Mouse (Mus musculus): ENCODE data around the gene Nedd9.
"Not testable (repeated sequence)": the region's sequence is repeated elsewhere in the genome, so short reads cannot be mapped to it uniquely, and the experiment has no call there.

Gene Nedd9

DNA sequence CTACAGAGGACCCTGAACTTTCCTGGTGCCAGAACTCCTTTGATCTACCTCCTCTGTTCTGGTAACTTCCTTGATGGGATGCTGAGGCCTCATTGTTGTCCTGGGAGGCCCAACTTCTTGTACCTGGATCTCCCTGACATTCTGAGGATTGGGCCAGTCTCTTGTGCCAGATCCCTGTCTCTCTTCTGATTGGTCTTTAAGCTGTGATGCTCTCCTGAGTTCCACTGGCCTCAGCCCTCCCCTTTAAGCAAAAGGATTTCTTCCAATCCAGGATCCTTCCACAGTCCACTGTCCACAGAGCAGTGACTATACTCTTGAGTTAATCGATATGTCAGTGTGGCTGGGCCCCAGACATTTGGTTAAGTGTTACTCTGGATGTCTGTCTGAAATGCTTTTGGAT lies 112.3 kb downstream of the Nedd9 start:
- no peak for DNase-seq (ENCODE audit: low spot score in 2 of 2)

DNA sequence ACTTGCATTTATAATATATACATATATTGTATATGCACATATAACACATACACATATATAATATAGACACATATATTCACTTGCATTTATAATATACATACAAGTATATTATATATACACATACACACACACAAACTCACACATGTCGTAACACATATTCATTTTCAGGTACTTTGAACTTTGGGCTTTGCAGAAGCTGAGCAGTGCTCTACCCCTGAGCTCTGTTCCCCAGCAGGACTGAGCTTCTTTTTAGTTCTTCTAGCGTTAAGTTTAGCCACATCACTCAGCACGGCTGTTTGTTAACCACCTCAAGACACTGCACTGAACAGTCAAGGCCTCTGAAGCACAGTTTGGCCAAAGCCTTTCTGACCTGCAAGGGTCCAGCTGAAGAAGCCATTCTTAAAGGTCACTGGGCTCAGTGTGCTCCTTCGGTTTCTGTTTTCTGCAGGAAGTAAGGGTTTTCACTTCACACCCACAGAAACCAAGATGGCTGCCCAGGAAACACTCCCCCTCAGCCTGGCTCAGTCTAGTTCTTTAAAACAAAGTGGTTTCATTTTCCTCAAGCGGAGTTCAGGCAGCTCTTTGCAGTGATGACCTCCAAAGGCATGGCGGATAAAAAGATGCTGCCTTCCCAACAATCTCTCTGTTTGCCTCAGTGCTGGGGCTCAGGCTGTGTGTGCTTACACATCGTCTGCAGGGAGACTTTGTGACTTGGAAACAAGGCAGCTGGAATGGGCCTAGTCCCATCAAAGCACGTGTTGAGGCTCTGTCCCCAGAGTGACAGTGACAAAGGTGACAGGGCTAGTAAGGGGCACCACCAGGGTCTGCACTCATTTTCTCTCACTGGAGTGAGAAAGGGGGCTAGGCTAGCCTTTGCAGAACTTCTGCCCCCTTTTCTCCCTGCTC lies 114.4 kb downstream of the Nedd9 start:
- DNase-seq (ENCODE audit: low spot score in 2 of 2) = no peak

DNA sequence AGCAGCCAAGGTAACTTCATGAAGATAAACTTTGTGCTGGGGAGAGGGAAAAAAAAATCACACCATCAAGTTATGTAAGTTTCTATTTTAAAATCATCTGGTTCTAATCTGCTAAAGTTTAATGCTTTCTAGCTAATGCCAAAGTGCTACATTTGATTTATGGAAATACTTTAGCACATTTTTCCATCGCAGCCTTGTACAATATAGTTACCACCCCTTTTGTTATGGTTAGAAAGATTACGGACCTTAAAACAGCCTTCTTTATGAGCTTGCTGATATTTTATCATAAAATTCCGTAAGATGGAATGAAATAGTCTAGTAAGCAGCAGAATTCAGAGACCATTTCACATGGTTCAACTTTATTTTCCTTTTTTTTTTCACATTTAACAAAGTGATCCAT lies 115.6 kb downstream of the Nedd9 start:
- DNase-seq (ENCODE audit: low spot score in 2 of 2) = no peak

DNA sequence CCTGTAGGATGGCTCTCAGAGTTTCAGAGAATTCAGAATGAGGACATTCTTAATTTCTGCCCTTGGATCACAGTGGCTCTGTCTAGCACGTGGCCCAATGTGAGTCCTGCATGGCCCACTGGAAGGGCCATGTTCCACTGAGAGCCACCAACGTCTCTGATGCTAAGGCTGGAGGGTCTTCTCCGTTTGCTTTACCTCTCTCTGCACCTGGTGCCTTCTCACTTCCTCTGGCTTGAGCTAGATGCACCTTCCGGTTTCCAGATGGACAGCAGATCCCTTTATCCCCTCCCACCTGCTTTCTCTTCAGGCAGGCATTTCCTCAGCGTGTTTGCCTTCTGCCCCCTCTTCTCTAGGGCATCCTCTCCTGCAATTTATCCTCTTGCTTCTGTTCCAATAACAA lies 118.5 kb downstream of the Nedd9 start:
- DNase-seq (ENCODE audit: low spot score in 2 of 2) = no peak

DNA sequence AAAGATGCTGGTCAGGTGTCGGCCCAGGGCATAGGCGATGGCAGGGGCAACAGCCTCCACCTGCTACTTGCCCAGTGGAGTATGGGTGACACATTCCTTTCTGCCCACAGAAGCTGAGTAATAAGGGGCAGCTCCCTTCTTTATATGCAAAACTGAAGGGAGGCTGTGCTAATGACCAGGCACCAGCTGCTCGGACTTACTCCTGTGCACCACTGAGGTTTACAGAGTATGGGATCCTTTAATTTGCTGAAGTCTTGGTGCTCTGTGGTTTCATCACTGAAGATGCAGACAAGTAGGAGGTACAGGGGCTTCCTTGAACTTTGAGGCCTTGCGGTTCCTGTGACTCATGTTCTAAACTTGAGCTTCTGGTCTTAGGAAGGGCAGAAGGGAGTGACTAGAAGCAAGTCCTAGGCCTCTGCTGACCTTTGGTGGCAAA lies 120.0 kb downstream of the Nedd9 start:
- no peak for DNase-seq (ENCODE audit: low spot score in 2 of 2)

DNA sequence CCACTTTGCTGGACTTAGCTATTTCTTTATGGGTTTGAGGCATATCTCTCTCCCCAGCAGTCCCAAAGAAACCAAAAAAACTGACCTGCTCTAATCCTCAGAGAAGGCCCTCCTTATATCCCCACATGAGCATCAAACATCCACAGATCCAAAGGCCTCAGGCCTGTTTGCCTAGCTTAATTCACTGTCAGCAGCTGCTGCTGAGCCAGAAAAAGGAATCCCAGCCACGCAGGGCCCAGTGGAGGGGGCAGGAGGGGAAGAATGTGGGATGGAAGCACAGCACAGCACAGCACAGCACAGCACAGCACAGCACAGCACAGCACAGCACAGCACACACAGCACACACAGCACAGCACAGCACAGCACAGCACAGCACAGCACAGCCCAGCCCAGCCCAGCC lies 120.6 kb downstream of the Nedd9 start:
- not testable (repeated sequence) for DNase-seq (ENCODE audit: low spot score in 2 of 2)

DNA sequence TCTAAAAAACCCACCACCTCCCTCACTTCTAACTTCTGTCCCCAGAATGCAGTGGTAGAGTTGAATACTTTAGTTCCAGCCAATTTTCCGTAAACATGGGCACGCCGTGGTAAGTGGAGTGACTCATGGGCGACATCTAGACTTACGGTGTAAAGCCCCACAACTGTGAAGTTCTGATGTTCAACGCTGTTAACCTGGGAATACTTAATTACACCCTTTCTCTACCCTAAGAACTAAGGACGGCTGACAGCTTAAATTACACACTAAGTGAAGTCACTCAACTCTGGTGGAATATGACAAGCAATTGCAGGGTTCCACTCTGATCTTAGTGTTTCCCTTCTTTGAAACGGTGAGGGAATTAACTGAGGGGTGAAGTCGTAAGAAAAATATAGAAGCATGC lies 122.9 kb downstream of the Nedd9 start:
- DNase-seq (ENCODE audit: low spot score in 2 of 2) = no peak

DNA sequence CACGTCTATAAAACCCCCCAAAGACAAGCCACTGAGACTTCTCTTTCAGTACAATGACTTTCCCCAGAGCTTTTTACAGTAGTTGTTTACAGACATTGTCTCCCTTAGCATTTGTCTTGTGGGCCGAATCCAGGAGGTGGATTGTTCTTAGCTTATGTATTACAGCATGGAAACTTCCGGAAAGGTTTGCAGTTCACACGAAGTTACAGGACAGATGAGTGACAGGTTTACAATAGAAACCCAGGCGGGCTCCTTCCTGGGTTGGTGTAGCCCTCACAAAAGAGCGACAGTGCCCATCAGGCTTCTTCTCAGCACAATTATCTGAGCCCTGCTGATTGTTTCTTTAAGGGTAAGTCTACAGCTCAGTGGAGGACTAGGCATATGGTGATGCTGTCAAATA lies 124.3 kb downstream of the Nedd9 start:
- DNase-seq (ENCODE audit: low spot score in 2 of 2) = no peak

DNA sequence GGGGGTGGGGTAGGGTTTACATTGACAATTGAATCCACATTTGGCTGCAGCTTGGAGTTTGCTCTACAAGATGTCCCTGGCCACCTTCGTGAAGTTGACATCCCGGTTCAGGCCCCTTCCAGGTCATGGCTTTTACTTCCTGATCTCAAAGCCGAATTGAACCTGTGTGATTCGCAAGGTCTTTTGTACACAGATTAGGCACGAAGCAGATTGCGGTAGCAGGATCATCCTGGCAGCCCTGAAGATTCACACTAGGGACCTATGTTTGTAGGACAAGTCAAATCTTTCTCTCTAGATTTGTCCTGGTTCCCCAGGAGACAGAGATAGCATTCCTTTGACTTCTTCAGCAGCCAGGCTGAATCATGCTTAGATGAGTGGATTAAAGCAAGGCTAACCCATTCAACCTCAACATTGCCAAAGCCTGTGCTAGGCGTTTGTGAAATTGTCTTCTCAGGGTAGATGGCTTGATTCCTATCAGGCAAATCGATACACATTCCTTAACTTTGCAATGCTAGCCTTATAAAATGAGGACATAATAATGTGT lies 126.8 kb downstream of the Nedd9 start:
- no peak for DNase-seq (ENCODE audit: low spot score in 2 of 2)

DNA sequence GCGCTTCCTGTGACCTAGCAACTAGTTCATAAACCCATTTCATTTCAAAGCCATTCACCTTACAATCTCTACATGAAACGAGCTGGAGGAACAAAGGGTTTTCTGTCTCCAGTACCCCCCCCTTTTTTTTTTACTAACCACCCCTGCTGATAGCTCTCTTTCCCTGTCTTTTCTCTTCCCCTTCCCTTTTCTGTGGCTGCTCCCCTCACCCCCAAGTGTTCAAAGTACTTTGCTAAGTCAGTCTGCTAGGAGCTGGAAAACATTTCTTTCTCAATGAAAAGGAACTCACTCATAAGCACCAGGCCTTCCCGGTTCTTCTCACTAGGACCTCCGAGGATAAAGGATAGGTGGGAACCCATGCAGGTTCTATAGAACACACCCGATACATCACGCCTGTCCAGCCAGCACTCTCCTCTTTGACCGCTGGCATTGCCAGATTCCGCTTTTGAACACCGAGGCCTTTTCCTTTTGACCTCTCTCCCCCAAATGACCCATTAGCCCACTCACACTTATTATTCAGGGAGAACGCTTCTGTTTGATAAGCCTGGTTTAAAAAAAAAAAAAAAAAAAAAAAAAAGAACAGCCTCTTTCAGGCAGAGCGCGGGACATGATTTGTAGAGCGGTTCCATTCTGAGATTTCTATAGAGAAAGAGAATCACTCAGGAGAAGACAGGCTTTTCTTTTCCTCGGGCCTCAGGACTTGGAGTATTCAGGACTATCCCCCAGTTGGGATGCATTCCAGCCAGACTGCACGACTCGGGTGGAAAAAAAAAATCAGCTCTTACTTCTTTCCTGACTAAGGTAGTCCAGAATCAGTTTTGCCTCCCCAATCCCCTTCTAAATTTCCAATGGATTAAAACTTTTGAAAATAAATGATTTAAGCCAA lies 127.6 kb downstream of the Nedd9 start:
- DNase-seq (ENCODE audit: low spot score in 2 of 2) = no peak

DNA sequence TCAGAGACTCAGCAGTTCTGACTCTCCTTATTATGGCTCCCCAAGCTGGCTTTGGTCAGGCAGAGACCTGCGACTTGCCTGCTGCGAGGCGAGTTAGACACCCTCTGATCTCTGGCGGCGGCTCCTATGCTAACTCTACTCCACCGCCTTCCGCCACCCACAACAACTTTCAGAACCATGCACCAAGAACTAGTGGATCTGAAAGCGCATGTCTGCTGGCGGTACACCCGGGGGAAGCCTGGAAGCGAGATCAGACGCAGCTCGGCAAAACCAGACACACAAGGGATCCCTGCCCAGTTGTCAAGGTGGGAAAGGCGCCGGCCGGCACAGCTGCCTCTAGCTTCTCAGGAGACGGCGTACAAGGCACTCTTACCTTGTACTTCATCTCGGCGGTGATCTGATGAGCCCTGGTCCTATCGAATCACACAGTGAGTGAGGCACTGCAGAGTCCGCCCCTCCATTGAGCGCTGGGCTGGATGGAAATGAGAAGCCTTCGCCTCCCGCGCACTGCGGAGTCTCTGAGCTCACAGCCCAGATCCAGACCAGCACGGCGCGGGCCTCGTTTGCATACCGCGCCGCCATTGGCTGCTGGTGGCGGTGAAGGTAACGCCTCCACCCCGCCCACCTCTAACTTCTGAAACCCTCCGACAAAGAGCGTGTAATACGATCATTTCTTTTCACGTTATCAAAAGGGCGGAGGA lies 128.5 kb downstream of the Nedd9 start:
- DNase-seq (ENCODE audit: low spot score in 2 of 2) = peak; percentile 92 to 94

DNA sequence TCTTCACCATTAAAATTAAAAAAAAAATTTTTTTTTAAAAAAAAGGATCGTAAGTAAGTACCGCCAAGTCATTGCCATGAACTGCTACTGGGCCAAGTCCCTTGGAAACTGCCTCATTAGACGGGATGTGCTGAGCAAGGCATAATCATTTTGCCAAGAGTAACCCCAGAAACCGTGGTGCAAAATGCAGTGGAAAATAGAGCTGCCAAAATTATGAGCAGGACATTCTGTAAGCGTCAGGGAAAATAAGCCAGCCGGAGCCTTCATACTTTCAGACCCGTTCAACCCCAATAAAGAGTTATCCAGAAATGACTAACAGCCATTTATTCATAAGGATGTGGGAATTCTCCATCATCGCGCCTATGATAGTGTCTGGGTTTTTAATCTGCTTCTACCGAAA lies 129.2 kb downstream of the Nedd9 start:
- no peak for DNase-seq (ENCODE audit: low spot score in 2 of 2)

DNA sequence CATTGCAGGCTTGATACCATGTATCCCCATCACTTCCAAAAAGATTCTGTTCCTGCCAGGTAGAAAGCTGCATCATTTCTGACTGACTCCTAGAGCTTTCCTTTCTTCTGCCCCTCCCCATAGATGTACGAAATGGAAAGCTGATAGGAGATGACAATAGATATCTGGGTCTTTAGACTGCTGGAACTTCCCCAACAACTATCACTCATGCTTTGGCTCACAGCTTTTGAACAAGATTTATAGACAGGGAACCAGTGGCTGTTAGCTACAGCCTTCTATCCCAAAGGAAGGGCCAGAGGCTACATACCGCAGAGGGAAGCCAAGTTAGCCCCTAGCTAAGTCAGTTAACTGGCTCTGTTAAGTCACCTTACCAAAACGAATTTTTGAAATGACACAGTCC lies 129.6 kb downstream of the Nedd9 start:
- DNase-seq (ENCODE audit: low spot score in 2 of 2) = no peak

DNA sequence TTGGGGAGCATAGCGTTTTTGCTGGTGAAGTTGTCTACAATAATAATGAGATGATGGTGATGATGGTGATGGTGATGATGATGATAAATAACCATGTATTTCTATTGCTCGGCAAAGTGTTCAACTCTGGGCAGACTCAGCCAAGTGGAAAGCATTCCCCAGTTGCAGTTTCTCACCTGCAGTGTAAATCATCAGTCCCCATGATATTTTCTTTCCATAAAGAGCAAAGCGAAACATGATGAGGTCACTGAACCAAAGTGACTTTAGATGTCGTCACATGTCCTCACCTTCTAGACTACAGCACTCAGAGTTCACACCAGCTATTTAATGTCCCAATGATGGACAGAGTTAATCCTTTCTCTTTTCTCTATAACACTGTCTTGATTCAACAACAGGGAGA lies 130.0 kb downstream of the Nedd9 start:
- DNase-seq (ENCODE audit: low spot score in 2 of 2) = no peak

DNA sequence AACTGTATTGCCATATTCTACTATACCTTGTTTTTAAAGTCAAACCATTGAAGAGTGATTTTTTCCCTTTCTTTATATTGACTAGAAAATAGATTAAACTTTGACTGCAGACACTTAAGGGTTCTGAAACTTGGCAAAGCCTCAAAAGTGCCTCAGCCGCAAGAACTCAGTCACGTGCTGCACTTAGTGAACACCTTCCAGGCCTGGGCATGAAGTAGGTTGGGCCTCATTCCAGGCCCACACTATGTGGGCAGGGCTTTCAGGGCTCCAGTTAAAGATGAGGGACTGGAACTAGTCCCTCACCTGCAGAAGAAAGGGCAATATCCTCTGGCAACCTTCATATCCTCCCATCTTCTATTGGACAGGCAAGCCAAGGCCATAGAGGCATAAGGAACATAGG lies 131.6 kb downstream of the Nedd9 start:
- DNase-seq (ENCODE audit: low spot score in 2 of 2) = peak in 1 of 2 experiments; percentile 29

DNA sequence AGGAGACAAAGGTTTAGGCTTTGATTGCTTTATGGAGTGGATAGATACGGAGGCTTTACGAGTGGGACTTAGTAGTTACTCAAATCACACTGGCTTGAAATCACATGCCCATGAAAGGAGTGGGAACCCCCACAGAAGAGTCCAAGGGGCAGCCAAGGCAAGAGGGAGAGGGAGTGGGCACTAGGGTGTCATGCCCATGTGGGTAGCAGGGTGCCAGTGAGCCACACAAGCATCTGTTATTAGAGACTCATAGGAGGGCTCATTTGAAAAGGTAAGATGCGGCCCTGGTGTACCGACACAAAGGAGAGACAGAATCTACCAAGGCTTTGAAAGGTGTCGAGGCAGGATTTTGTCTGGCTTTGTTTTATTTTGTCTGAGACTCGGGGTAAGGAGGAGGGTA lies 132.6 kb downstream of the Nedd9 start:
- DNase-seq (ENCODE audit: low spot score in 2 of 2) = no peak

DNA sequence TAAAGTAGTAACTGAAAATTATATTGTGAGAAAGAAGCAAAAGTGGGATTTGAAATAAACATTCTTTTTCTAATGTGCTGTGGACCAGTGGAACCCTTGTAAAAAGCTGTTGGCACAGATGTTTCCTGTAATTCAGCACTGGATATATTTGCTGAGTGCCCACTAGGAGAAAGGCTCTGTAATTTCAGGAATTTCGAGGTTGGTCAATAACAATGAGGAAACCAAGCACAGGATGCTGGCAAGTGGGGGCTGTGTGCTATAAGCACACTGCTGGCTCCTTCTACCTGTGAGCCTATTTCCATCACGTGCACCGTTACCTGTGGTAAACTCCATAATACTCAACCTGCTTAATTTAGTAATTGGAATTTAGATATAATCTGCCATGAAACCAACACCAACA lies 133.5 kb downstream of the Nedd9 start:
- no peak for DNase-seq (ENCODE audit: low spot score in 2 of 2)

DNA sequence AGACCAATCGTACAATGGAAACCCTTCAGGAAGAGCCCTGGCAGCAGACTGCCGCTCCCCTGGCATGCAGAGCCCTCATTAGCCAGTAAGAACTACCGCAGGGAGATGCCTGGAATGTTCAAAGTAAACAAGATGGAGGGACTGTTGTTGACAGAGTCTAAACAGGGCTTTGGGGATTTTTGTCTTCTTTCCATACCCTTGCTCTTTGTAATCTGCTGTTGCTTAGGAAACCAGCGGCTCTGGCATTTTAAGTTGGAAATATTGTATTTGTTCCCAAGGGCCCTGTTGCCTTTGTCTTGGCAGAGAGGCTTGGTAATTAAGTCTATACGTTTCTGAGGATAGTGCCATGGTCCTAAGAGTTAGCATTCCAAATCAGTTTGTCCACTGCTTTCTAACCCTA lies 134.8 kb downstream of the Nedd9 start:
- DNase-seq (ENCODE audit: low spot score in 2 of 2) = no peak

DNA sequence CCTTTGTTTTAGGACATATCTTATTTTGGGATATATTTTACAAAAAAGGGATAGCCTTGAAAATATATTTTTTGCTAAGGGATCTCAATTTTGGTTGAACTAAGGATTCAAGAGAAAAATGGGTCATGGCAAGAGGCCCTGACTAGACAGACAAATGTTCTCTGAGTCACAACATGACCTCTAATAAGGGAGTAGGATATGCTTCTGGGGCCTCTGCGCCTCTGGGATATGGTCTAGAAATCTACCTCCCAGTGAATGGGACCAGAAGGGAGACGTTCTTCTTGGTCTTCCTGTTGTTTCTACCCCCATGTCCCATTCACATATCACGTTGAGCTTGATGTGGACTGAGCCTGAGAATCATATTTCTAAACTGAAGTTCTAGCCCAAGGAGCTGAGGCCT lies 136.6 kb downstream of the Nedd9 start:
- DNase-seq (ENCODE audit: low spot score in 2 of 2) = no peak

DNA sequence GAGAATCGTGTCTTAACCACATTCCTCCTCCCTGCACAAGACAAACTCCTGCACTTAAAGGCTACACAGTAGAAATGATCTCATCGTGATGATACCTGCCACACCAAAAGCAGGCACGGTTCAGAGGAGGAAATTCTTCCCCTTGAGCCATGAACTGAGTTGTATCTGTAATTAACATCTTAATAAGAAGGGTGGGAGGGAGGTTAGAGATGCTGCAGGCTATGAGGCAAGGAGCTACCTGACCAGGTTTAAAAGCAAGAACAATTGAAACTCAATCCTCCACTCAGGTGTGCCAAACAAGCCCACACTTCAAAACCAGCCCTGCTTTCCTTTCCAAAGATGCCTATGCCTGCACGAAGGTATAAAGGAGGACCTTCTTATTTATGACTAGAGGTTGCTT lies 137.4 kb downstream of the Nedd9 start:
- no peak for DNase-seq (ENCODE audit: low spot score in 2 of 2)

DNA sequence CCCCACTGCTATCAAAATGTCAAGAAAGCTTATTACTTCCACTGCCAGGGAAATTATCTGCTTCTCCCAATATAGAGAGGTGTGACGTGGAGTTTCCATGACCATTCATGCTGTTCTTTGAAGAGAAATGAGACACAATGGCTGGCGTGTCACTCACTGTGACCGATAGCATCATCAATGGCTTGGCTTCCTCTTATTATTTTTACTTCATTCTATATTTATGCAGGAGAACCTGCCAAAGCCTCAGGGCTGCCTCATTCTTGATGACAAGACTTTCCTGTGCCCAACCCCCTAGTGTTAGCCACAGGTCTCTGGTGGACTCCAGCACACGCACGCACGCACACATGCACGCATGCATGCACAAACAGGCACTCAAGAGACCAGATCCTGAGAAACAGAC lies 141.4 kb downstream of the Nedd9 start:
- DNase-seq (ENCODE audit: low spot score in 2 of 2) = no peak

DNA sequence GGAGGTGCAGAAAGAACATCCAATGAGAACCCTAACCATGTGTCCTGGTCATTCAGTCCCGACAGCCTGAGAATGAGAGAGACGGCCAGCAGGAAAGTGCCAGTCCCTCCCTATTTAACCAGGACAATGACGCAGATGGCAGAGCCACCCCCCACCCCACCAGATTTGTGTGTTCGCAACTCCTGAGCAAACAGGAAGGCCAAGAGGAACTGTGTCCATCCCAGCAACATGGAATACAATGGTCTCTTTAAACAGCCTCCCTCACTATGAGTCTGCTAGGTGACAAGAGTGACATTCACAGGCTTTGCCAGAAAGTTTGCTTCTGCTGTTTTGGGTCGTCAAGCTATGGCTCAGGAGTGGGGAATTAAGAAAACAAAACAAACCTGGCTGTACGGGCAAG lies 141.9 kb downstream of the Nedd9 start:
- DNase-seq (ENCODE audit: low spot score in 2 of 2) = no peak

All from urinary bladder, postnatal 36 days (tissue).